ENCODE assay signal across 14 mouse cellular contexts in genomic region chr13:35507195-35507594, GRCm38 (mm10).
A peak's percentile ranks its signal among the peaks of the same experiment; 100 is the strongest.
DNase-seq lines count a peak whose midpoint lies in the region; ATAC-seq and TF ChIP-seq lines count a peak whose summit lies in the region.
"Had no signal": no experiment of that assay in that cellular context is flagged by ENCODE, and none has a peak within 500 bp of the region (broad histone marks: within the 10 kb centered on the region; RNA-seq: fewer than 3 reads in every experiment).

No protein-coding gene starts in this region.

- TF ChIP-seq POLR2A in lung, adult 2 months (IDR thresholded peaks at IDR 0.05; ENCODE audit: borderline replicate concordance, extremely low read depth, low read depth, low read length): no peak

- no peaks in the 10 kb centered on the region for H3K27me3 ChIP-seq in lung, embryonic 14.5 days (ENCODE audit: insufficient read depth, low read length)
- H3K27me3 ChIP-seq in stomach, postnatal 0 days (ENCODE audit: control insufficient read depth, insufficient read depth, low read length): no peaks in the 10 kb centered on the region
- H3K27me3 ChIP-seq: embryonic facial prominence, embryonic 13.5 days; forebrain, embryonic 15.5 days had no signal

- H3K36me3 ChIP-seq in lung, embryonic 14.5 days (ENCODE audit: insufficient read depth): no peaks in the 10 kb centered on the region
- H3K36me3 ChIP-seq in stomach, postnatal 0 days (ENCODE audit: control insufficient read depth, insufficient read depth, low read length): no peaks in the 10 kb centered on the region
- H3K36me3 ChIP-seq: embryonic facial prominence, embryonic 13.5 days; forebrain, embryonic 15.5 days; heart, embryonic 13.5 days; midbrain, embryonic 10.5 days had no signal

- no peak overlapping the region for H3K4me3 ChIP-seq in lung, embryonic 14.5 days (ENCODE audit: low read depth, low read length)
- no peak overlapping the region for H3K4me3 ChIP-seq in lung, adult 2 months (replicated peaks; ENCODE audit: extremely low read depth, low read depth, low read length)
- no peak overlapping the region for H3K4me3 ChIP-seq in stomach, postnatal 0 days (ENCODE audit: low read depth, low read length)
- H3K4me3 ChIP-seq: embryonic facial prominence, embryonic 13.5 days; forebrain, embryonic 15.5 days; heart, embryonic 13.5 days; midbrain, embryonic 10.5 days had no signal

- no peak overlapping the region for H3K4me2 ChIP-seq in lung, embryonic 14.5 days
- no peak overlapping the region for H3K4me2 ChIP-seq in stomach, postnatal 0 days (replicated peaks; ENCODE audit: low read depth)
- H3K4me2 ChIP-seq: embryonic facial prominence, embryonic 13.5 days; forebrain, embryonic 15.5 days; heart, embryonic 13.5 days had no signal

- H3K27ac ChIP-seq in lung, embryonic 14.5 days (ENCODE audit: low read depth): no peak overlapping the region
- no peak overlapping the region for H3K27ac ChIP-seq in stomach, postnatal 0 days (replicated peaks)
- H3K27ac ChIP-seq: embryonic facial prominence, embryonic 13.5 days; forebrain, embryonic 15.5 days; heart, embryonic 13.5 days; hindbrain, postnatal 0 days; midbrain, embryonic 10.5 days had no signal

- H3K4me1 ChIP-seq in lung, embryonic 14.5 days (ENCODE audit: insufficient read depth): no peaks in the 10 kb centered on the region
- no peaks in the 10 kb centered on the region for H3K4me1 ChIP-seq in lung, adult 2 months (ENCODE audit: control insufficient read depth, insufficient read depth, low read length)
- no peaks in the 10 kb centered on the region for H3K4me1 ChIP-seq in stomach, postnatal 0 days (replicated peaks; ENCODE audit: control insufficient read depth, insufficient read depth)

- DNase-seq in adrenal gland, adult (ENCODE audit: inconsistent age in 2 of 2, low spot score in 1 of 2): peak; percentile 21 to 81
- no peak for DNase-seq in adrenal gland, postnatal 4 days (ENCODE audit: low spot score in 2 of 2)
- DNase-seq in lung, embryonic 14.5 days: peak; percentile 42
- no peak for DNase-seq in lung, adult 2 months
- peak; percentile 33 for DNase-seq in gonadal fat pad, adult 2 months (ENCODE audit: low read depth)
- DNase-seq in stomach, postnatal 0 days (ENCODE audit: low spot score): no peak
- DNase-seq in natural killer cell, adult 2 months (ENCODE audit: low spot score in 2 of 2): no peak
- DNase-seq in frontal cortex, adult 2 months (ENCODE audit: extremely low spot score in 1 of 2, low spot score in 1 of 2): no peak
- DNase-seq: cerebellum, postnatal 10 days had no signal

- no peak overlapping the region for H3K9ac ChIP-seq in lung, embryonic 14.5 days
- H3K9ac ChIP-seq in stomach, postnatal 0 days (ENCODE audit: low read length): no peak overlapping the region
- H3K9ac ChIP-seq: embryonic facial prominence, embryonic 13.5 days; forebrain, embryonic 15.5 days; heart, embryonic 13.5 days had no signal

- no peak for TF ChIP-seq EP300 in stomach, postnatal 0 days (optimal IDR thresholded peaks at IDR 0.05)

- 65% methylated on average over 1 of the region's 1 CpGs for WGBS in lung, embryonic 14.5 days
- 72% methylated on average over 1 of the region's 1 CpGs for WGBS in lung, adult 2 months
- 47% methylated on average over 1 of the region's 1 CpGs for WGBS in stomach, postnatal 0 days

- ATAC-seq in lung, embryonic 14.5 days (ENCODE audit: insufficient read depth): no peak
- ATAC-seq in stomach, postnatal 0 days (ENCODE audit: low FRiP score, low TSS enrichment): peak; percentile 38; the same call in 1 of the 2 replicates
- ATAC-seq: forebrain, embryonic 15.5 days; hindbrain, postnatal 0 days had no signal

- no peak for TF ChIP-seq CTCF in lung, embryonic 14.5 days (IDR thresholded peaks at IDR 0.05; ENCODE audit: low read depth)
- no peak for TF ChIP-seq CTCF in lung, adult 2 months (IDR thresholded peaks at IDR 0.05; ENCODE audit: insufficient read depth, low read length)
- TF ChIP-seq CTCF in stomach, postnatal 0 days (IDR thresholded peaks at IDR 0.05; ENCODE audit: low read depth): no peak

- no peaks in the 10 kb centered on the region for H3K9me3 ChIP-seq in lung, embryonic 14.5 days (ENCODE audit: low read depth, low read length)
- H3K9me3 ChIP-seq in stomach, postnatal 0 days (ENCODE audit: control insufficient read depth, low read length): no peaks in the 10 kb centered on the region
- H3K9me3 ChIP-seq: embryonic facial prominence, embryonic 13.5 days; forebrain, embryonic 15.5 days; heart, embryonic 13.5 days; midbrain, embryonic 10.5 days had no signal

Comparison
In these comparisons a context has a peak if more than half of its experiments do, and no peak if none do; other contexts are left out.
1. DNase-seq: peak in adrenal gland, adult (2 of 2), lung, embryonic 14.5 days (single experiment) and gonadal fat pad, adult 2 months (single experiment); none in adrenal gland, postnatal 4 days (0 of 2), lung, adult 2 months (single experiment), stomach, postnatal 0 days (single experiment), natural killer cell, adult 2 months (0 of 2) and frontal cortex, adult 2 months (0 of 2).